Mouse (Mus musculus) kidney, postnatal 25 days (tissue): ENCODE data around the gene Cat.
A peak's percentile ranks its signal among the peaks of the same experiment; 100 is the strongest.

Source experiments
- DNase-seq, 2 experiments: peaks; one replicate each; pipeline ENCODE4 v3.0.0; 2021; ENCODE audit warnings: mixed read lengths in 2 of 2

The Cat gene

GRCm38 (mm10) chr2:103484617-103485401, at the start of gene Cat:
Gene Cat (minus strand): TSS chr2:103485160.
- DNase-seq: peak; percentile 98 to 99

DNA sequence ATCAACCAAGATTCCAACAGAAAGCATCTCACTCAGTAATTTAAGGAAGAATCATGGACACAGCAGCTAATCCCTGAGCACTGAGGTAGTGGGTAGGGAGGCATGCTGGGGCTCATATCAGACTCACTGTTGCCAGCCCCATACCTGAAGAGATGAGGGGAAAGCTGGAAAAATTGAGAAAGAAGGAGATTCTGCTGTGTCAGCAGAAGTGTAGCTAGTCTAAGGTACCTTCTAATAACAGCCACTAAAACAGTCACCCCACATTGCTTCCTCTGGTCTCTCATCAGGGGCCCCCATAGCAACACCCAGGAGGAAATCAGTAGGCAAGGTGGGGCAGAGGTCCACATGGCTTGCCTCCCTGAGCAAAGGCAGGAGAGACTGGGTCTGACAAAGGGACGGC, 40.6 kb upstream of the Cat start:
- no peak for DNase-seq

GRCm38 (mm10) chr2:103516472-103516871, 31.5 kb upstream of the Cat start:
- no peak for DNase-seq

DNA sequence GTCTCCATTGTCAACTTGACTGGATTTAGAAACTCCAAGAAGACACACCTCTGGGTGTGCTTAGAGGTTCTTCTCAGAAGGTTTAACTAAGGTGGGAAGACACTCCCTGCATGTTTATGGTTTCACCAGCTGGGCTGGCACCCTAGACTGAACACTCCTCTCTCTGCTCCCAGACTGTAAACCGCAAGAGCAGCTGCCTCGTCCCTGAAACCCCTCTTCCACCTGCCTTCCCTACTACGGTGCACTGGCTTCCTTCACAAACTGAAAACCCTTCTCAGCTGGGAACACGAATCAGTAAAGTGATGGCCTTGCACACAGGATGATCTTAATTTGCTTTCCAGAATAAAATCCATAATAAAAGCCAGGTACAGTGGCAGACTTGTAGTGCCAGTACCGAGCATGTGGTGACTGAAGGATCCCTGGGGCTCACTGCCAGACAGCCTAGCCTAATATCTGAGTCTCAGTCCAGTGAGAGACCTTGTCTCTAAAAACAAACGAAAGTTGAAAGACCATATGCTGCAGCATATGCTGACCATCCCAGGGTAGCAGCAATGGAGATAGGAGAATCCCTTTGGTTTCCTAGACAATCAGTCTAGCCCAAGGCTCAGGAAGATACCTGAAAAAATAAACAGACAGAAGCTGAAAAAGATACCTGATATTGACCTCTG, 30.7 kb upstream of the Cat start:
- no peak for DNase-seq

DNA sequence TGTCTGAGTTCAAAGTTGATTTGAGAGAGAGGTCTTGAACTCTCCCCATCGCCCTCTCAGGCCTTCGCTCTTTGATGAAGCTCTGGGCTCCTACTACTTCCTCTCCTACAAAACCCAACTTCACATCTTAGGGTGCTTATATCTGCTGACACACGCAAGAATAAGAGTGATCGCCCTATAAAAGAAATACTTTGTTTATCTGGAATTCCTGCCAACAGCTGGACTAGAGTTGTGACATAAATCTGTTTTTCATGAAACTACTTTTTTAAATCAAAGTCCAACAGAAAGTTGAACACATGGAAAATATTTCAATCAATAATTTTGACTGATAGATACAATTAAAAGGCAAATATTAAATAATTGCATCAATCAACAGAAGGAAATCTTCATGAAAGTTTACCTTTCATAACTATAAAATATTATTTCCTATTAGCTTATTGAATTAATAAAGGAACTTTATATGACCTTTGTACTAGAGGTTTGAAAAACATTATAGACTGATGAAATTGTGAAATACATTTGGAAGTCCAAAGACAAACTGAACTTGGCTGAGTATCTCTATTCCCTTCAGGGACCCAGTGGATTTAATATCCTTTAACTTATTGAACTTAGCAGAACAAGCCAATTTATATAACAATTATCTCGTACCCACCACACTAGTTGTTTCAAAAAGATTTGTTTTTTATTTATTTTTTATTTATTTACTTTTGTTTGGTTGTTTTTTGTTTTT, 27.3 kb upstream of the Cat start:
- no peak for DNase-seq

DNA sequence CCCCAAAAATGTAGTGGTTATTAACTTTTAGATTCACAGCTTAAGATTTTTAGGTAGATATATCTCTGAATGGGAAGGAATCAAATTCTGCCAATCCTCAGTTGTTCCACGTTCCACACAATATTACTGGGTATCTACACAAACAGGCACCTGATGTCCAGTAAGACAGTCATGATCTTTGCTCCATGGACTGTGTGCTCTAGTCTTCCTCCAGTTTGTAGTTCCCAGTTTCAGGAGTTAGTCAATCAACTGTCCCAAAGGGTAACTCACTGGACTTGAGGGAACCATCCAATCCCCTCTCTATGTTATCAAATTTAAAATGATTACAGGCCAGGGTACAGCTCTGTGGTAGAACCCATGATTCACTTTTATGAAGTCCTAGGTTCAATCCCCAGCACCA, 26.7 kb upstream of the Cat start:
- no peak for DNase-seq

- no peak for DNase-seq
Measured at GRCm38 (mm10) chr2:103511042-103511441, 26.1 kb upstream of the Cat start.

DNA sequence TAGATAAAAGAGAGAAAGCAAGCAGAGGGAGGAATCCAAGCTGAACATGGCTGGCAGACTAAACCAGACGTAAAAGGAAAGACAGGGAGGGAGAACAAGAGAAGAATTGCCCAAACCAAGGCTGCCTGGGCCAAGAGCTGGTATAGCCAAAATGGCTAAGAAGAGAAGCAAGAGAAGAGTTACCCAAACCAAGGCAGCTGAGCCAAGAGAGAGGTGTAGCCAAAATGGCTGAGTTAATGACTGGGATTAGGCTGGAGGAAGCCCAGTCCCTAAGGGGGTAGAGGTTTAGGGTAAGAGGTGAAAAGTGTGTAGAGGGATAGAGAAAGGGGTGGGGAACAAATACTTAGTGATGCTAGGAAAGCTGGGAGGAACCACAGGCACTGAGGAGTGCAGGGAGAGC, 22.7 kb upstream of the Cat start:
- DNase-seq: no peak

GRCm38 (mm10) chr2:103505956-103506355, 21.0 kb upstream of the Cat start:
- DNase-seq: no peak

- DNase-seq: no peak
Measured at GRCm38 (mm10) chr2:103504463-103504862, 19.5 kb upstream of the Cat start.

DNA sequence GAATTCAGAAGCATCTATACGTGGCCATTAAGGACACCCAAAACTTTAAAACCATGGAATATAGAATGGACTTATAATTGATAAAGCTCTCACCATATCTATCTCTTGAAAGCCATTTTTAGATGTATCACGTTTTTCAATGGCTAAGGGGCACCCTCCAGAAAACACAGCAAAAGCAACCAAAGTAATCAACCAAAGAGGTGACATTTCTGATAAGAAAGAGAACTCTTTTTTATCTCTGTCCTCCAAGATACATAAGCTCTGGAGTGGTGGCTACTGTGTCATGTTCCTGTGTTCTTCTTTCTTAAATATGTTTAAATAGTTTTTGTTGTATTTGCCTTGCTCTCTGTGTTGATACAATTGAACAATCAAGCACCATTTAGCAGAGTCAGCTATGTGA, 15.8 kb upstream of the Cat start:
- no peak for DNase-seq

DNA sequence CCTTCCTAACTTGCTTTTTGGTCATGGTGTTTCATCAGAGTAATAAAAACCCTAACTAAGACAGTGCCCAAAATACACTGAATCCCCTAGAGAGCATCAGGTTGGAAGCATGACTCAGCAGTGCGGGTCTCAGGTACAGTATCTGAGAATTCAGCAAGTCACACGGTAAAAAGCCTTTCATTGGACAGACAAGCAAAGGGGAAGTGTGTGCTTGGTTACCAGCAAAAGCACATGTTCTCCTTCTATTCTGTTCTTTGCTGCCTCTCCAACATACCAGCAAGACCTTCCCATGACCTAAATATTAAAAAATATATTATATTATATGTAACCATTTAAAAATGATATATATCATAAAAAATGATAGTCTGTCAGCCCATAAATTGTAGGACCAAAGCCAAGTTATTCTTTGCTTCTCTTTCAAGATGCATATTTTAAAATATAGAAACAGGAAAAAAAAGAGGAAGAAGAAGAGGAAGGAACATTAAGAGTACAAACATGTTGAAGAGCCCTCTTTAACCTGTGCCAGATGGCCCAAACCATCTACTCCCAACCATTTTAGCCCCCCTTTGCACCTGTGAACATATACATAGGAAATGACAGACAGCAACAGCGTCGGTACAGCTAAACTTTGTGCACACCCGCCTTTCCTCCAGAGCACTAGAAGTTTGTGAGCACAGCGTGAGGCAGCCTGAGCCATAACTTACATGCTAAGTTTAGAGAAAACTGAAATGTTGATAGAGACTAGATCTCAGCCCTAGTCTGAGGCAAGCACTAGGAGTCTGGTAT, 10.9 kb upstream of the Cat start:
- DNase-seq: no peak

DNA sequence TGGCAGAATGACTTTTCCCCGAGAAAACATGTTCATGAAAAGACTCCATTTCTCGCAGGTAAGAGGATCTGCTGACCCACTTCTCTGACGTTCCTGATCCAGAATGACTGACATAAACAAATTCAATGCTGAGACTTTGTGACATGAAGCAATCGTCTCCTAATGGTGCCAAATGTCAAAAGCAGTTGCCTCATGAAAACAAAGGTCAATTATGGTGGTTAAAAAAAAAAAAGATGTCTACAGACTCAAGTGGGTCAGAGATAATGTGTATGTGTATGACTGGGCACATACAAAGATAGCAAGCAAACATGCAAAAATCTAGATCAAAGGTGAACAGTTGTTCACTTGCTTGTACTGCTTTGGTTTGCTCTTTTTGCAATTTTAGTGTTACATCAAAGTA, 8.9 kb upstream of the Cat start:
- no peak for DNase-seq

DNA sequence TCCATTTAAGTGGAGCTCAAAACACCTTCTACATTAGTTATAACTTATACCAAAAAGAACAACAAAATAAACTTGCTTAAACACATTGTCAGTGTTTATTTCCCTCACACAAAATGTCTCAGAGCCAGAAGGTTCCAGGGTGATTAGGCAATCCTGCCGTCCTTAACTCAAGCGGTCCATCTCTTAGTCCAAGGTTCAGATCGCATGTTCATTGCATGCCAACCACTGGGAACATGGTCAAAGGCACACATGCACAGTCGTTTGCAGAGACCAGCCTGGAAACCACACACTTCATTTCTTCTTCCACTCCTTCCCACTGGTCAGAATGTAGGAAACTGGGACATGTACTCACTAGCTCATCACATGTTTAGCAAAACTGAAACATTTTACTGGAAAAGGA, 7.6 kb upstream of the Cat start:
- no peak for DNase-seq

- DNase-seq: no peak
Measured at GRCm38 (mm10) chr2:103483986-103484520, 907 bp downstream of the Cat start.

DNA sequence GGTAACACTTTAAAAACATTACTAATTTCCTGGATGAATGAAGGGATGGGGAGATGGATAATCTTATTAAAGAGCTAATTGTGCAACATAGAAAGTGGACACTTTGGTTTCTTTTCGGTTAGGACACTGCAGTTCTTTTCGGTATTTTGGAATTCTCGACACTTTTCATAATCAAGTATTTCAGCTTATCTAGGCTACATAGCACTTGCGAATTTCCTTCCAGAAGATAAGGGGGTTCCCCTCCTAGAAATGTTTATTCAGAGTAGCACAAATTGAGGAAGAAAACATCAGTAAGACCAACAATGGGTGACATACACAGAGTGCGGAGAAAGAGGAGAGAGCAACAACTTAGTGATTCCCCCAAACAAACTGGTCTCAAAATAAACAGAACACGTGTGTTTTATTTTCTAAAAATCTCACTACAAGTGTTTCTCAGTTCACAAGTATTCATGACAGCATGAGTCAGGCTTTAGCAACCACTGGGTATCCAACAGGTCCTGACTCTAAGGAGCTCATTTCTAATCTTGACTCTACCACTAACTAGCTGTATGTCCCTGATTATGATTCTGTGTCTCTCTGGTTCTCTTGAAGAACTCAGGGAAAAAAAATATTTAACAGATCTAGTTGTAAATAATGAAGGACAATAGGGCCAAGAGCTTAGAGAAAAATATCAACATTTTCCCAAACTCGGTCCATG, 1.5 kb downstream of the Cat start:
- DNase-seq: no peak

GRCm38 (mm10) chr2:103481314-103482231, 3.4 kb downstream of the Cat start:
- no peak for DNase-seq

DNA sequence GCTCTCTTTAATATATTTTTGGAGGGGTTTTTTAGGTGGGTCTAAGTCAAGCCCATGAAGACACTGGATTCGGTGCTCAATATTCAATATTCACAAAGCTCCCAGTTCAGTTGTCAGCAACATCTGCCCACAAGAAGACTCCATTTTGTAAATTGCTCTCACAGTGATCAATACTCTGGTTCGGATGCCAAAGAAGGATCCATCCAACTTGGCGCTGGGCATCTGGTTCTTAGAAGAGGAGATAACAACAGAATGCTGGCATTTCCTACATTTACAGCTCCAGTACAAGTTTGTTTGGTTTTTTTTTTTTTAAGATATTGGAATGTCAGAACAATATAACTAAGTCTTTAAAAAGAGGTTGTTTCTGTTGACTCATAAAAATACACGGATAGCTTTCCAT, 4.1 kb downstream of the Cat start:
- no peak for DNase-seq

GRCm38 (mm10) chr2:103480240-103480639, 4.7 kb downstream of the Cat start:
- DNase-seq: peak; percentile 38 to 69

DNA sequence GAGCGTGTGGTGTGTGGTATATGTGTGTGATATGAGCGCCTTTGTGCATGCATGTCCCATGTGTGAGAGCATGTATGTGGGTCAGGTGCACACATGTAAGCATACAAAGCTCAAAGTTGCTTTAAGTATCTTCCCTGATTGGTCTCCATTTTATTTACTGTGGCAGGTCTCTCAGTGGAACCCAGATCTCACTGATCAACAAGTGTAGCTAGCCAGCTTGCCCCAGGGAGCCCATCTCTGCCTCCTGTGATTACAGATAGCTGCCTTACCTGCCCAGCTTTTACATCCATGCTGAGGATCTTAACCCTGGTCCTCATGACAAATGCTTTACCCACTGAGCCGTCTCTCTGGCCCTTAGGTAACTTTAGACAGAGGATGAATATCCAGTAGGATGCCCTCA, 6.6 kb downstream of the Cat start:
- no peak for DNase-seq

GRCm38 (mm10) chr2:103477456-103477855, 7.5 kb downstream of the Cat start:
- DNase-seq: peak; percentile 24 to 58
